Mouse (Mus musculus) v-Abl transformed pro-B cells (cell line): Measurements from ENCODE around the gene Fam20a.

Experiments used
- in situ Hi-C, 2 experiments: fragments of 400-800 bp; cut with MboI; formaldehyde crosslinking; loops; one replicate each; pipeline ENCODE4 v1.15.1; 2025; ENCODE audit not compliant: unreplicated experiment in 2 of 2

Fam20a gene

GRCm38 (mm10) chr11:109627648-109628047 is 94.4 kb downstream of the Fam20a start:
- in situ Hi-C loops, result no loop called here

DNA sequence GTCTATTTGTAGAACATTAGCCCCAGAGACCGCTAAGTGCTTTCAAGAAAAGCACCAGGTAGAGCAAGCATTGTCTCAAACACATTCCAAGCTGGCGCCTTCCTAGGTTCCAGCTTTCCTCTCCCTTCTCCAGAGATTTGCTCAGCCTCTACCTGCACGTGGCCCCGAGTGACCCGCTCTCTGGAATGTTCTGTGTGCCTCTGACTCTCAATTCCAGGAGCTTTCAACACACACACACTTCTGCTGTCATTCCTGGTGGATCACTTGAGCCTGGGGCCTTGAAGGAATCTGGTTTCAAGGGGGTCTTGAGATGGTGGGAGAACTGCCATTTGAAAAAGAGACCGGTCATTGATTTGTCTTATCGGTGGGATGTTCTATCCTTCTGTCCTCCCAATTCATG is 98.8 kb downstream of the Fam20a start:
- in situ Hi-C loops, result loop anchor here (5.0 to 25.0 kb wide), 4 partner anchors 376 to 1761 kb away; no protein-coding TSS in a partner anchor

DNA sequence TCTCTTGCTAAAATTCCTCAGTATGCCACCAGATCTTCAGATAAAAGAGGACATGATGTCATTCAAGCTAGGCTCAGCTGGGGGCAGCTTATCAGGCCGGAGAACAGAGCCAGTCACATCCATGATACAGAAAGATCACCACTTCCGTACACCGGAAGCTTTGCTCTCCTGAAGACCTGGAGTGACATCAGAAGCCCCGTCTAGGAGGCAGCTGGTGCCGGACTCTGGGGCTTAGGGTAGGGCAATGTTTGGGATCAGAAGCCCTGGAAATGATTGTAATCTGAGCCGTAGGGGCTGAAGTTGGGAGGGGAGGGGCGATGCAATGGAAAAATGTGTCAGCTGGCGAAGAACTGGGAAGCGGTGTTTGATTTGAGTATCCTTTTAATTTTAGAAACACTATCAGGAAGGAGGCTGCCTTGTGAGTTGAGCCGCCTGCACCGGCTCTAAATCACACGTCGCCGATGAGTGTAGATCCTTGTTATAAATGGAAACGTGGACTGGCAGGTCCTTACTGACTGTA is 99.5 kb downstream of the Fam20a start:
- in situ Hi-C loops, result loop anchor here (5.0 to 25.0 kb wide), 4 partner anchors 375 to 1760 kb away; no protein-coding TSS in a partner anchor

DNA sequence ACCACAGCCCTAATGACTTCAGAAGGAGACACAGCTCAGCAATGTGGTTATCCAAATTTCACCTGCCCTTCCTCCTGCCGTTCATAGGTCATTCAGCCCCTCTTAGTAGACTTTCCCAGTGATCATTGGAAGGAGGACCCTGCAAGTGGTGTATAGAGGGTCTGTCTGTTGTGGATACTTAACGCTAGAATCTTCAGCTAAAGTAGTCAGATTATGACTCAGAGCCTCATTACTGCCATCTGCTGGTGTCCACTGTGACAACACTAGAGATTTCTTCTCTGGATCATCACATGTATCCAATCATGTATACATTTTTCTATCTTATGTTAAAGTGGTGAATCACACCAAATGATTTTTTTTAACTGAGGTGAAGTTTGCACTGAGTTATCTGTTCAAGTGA is 100.9 kb downstream of the Fam20a start:
- in situ Hi-C loops, result loop anchor here (5.0 to 25.0 kb wide), 4 partner anchors 374 to 1759 kb away; no protein-coding TSS in a partner anchor

GRCm38 (mm10) chr11:109620356-109620755 is 101.7 kb downstream of the Fam20a start:
- in situ Hi-C loops, result loop anchor here (5.0 to 25.0 kb wide), 4 partner anchors 373 to 1758 kb away; no protein-coding TSS in a partner anchor
